Mouse (Mus musculus): ENCODE data around the gene Mmp14. TPM values are rescaled to one million over a fixed set of nuclear protein-coding genes. Genes with fewer than 3 reads are reported as not detected.

Gene Mmp14
- polyA plus RNA-seq, 1 experiment from 2014 or later, result 97.8 TPM

GRCm38 (mm10) chr14:54416830-54417229 lies 14.6 kb upstream of the Mmp14 start:
- no peak overlapping the region for H3K9ac ChIP-seq (ENCODE audit: low read length)
- WGBS, result 77% methylated on average over 4 of the region's 4 CpGs
- peaks cover 18% of the 10 kb centered on the region for H3K4me1 ChIP-seq (ENCODE audit: control insufficient read depth, insufficient read depth, low read length)
- DNase-seq (ENCODE audit: low spot score) (no peak), ATAC-seq (ENCODE audit: insufficient number of reproducible peaks, low FRiP score, low TSS enrichment, low read depth) (no peak)
- H3K27ac ChIP-seq (replicated peaks; ENCODE audit: low read depth, low read length), result no peak overlapping the region
- no peak overlapping the region for H3K4me3 ChIP-seq (ENCODE audit: low read depth, low read length)
- no peaks in the 10 kb centered on the region; the same call in 1 of the 2 replicates for H3K36me3 ChIP-seq (ENCODE audit: control insufficient read depth, insufficient read depth, low read length)
- H3K9me3 ChIP-seq (ENCODE audit: control insufficient read depth, low read length), result no peaks in the 10 kb centered on the region
- no peak overlapping the region for H3K4me2 ChIP-seq (ENCODE audit: low read depth, severe bottlenecking)
- H3K27me3 ChIP-seq (ENCODE audit: control insufficient read depth, insufficient read depth, low read length), result 0 out of 2 replicates have a peak, but pooled peaks cover 2% of the 10 kb centered on the region

- DNase-seq (ENCODE audit: low spot score) (peak; percentile 56), ATAC-seq (ENCODE audit: insufficient number of reproducible peaks, low FRiP score, low TSS enrichment, low read depth) (no peak)
- Histone ChIP-seq H3K36me3 (ENCODE audit: control insufficient read depth, insufficient read depth, low read length) (no peaks in the 10 kb centered on the region; the same call in 1 of the 2 replicates), H3K27me3 (ENCODE audit: control insufficient read depth, insufficient read depth, low read length) (0 out of 2 replicates have a peak, but pooled peaks cover 2% of the 10 kb centered on the region), H3K9ac (ENCODE audit: low read length) (no peak within 1 kb of the TSS), H3K27ac (replicated peaks; ENCODE audit: low read depth, low read length) (no peak within 1 kb of the TSS), H3K4me1 (ENCODE audit: control insufficient read depth, insufficient read depth, low read length) (peaks cover 18% of the 10 kb centered on the region), H3K4me2 (ENCODE audit: low read depth, severe bottlenecking) (peak within 1 kb of the TSS; percentile 20; the same call in 1 of the 2 replicates), H3K4me3 (ENCODE audit: low read depth, low read length) (no peak within 1 kb of the TSS), H3K9me3 (ENCODE audit: control insufficient read depth, low read length) (no peaks in the 10 kb centered on the region)
- 8% methylated on average over 19 of the region's 19 CpGs for WGBS
Observed at GRCm38 (mm10) chr14:54417623-54418081, 13.8 kb upstream of the Mmp14 start, which contains the start of gene Slc7a7. Gene Slc7a7 (minus strand): TSS chr14:54417780.

GRCm38 (mm10) chr14:54421014-54421413 lies 10.4 kb upstream of the Mmp14 start:
- no peaks in the 10 kb centered on the region; the same call in 1 of the 2 replicates for H3K36me3 ChIP-seq (ENCODE audit: control insufficient read depth, insufficient read depth, low read length)
- peak; percentile 75; the same call in 1 of the 2 replicates for ATAC-seq (ENCODE audit: insufficient number of reproducible peaks, low FRiP score, low TSS enrichment, low read depth)
- no peaks in the 10 kb centered on the region for H3K4me1 ChIP-seq (ENCODE audit: control insufficient read depth, insufficient read depth, low read length)
- no peak overlapping the region for H3K27ac ChIP-seq (replicated peaks; ENCODE audit: low read depth, low read length)
- no peaks in the 10 kb centered on the region for H3K9me3 ChIP-seq (ENCODE audit: control insufficient read depth, low read length)
- no peak overlapping the region for H3K4me2 ChIP-seq (ENCODE audit: low read depth, severe bottlenecking)
- peak; percentile 58 for DNase-seq (ENCODE audit: low spot score)
- WGBS, result 35% methylated on average over 2 of the region's 2 CpGs
- H3K4me3 ChIP-seq (ENCODE audit: low read depth, low read length), result no peak overlapping the region
- 0 out of 2 replicates have a peak, but pooled peaks cover 2% of the 10 kb centered on the region for H3K27me3 ChIP-seq (ENCODE audit: control insufficient read depth, insufficient read depth, low read length)
- H3K9ac ChIP-seq (ENCODE audit: low read length), result no peak overlapping the region

- DNase-seq (ENCODE audit: low spot score) (no peak), ATAC-seq (ENCODE audit: insufficient number of reproducible peaks, low FRiP score, low TSS enrichment, low read depth) (no peak)
- H3K36me3 ChIP-seq (ENCODE audit: control insufficient read depth, insufficient read depth, low read length), result no peaks in the 10 kb centered on the region; the same call in 1 of the 2 replicates
- H3K27ac ChIP-seq (replicated peaks; ENCODE audit: low read depth, low read length), result no peak overlapping the region
- no peak overlapping the region for H3K9ac ChIP-seq (ENCODE audit: low read length)
- H3K4me2 ChIP-seq (ENCODE audit: low read depth, severe bottlenecking), result no peak overlapping the region
- no peaks in the 10 kb centered on the region for H3K4me1 ChIP-seq (ENCODE audit: control insufficient read depth, insufficient read depth, low read length)
- no peaks in the 10 kb centered on the region for H3K27me3 ChIP-seq (ENCODE audit: control insufficient read depth, insufficient read depth, low read length)
- no peaks in the 10 kb centered on the region for H3K9me3 ChIP-seq (ENCODE audit: control insufficient read depth, low read length)
- no peak overlapping the region for H3K4me3 ChIP-seq (ENCODE audit: low read depth, low read length)
- 64% methylated on average over 5 of the region's 5 CpGs for WGBS
Observed at GRCm38 (mm10) chr14:54423406-54423805, 8.0 kb upstream of the Mmp14 start.

GRCm38 (mm10) chr14:54424634-54425033 lies 6.8 kb upstream of the Mmp14 start:
- no peak overlapping the region for H3K27ac ChIP-seq (replicated peaks; ENCODE audit: low read depth, low read length)
- 91% methylated on average over 1 of the region's 1 CpGs for WGBS
- no peak overlapping the region for H3K4me2 ChIP-seq (ENCODE audit: low read depth, severe bottlenecking)
- no peaks in the 10 kb centered on the region for H3K9me3 ChIP-seq (ENCODE audit: control insufficient read depth, low read length)
- no peak for ATAC-seq (ENCODE audit: insufficient number of reproducible peaks, low FRiP score, low TSS enrichment, low read depth)
- no peaks in the 10 kb centered on the region; the same call in 1 of the 2 replicates for H3K36me3 ChIP-seq (ENCODE audit: control insufficient read depth, insufficient read depth, low read length)
- H3K4me3 ChIP-seq (ENCODE audit: low read depth, low read length), result no peak overlapping the region
- no peaks in the 10 kb centered on the region for H3K4me1 ChIP-seq (ENCODE audit: control insufficient read depth, insufficient read depth, low read length)
- no peak for DNase-seq (ENCODE audit: low spot score)
- H3K27me3 ChIP-seq (ENCODE audit: control insufficient read depth, insufficient read depth, low read length), result no peaks in the 10 kb centered on the region
- H3K9ac ChIP-seq (ENCODE audit: low read length), result no peak overlapping the region

GRCm38 (mm10) chr14:54425540-54425939 lies 5.9 kb upstream of the Mmp14 start:
- 91% methylated on average over 1 of the region's 1 CpGs for WGBS
- Histone ChIP-seq H3K9ac (ENCODE audit: low read length) (no peak overlapping the region), H3K9me3 (ENCODE audit: control insufficient read depth, low read length) (no peaks in the 10 kb centered on the region), H3K36me3 (ENCODE audit: control insufficient read depth, insufficient read depth, low read length) (no peaks in the 10 kb centered on the region; the same call in 1 of the 2 replicates), H3K4me3 (ENCODE audit: low read depth, low read length) (no peak overlapping the region), H3K4me2 (ENCODE audit: low read depth, severe bottlenecking) (no peak overlapping the region), H3K4me1 (ENCODE audit: control insufficient read depth, insufficient read depth, low read length) (0 out of 2 replicates have a peak, but pooled peaks cover 2% of the 10 kb centered on the region), H3K27ac (replicated peaks; ENCODE audit: low read depth, low read length) (no peak overlapping the region), H3K27me3 (ENCODE audit: control insufficient read depth, insufficient read depth, low read length) (no peaks in the 10 kb centered on the region)
- ATAC-seq (ENCODE audit: insufficient number of reproducible peaks, low FRiP score, low TSS enrichment, low read depth), result no peak
- no peak for DNase-seq (ENCODE audit: low spot score)

GRCm38 (mm10) chr14:54426003-54426688 lies 5.3 kb upstream of the Mmp14 start:
- Histone ChIP-seq H3K27me3 (ENCODE audit: control insufficient read depth, insufficient read depth, low read length) (no peaks in the 10 kb centered on the region), H3K27ac (replicated peaks; ENCODE audit: low read depth, low read length) (peak overlapping the region; percentile 38; the same call in 1 of the 2 replicates), H3K4me3 (ENCODE audit: low read depth, low read length) (peak overlapping the region; percentile 95), H3K4me2 (ENCODE audit: low read depth, severe bottlenecking) (peak overlapping the region; percentile 64), H3K4me1 (ENCODE audit: control insufficient read depth, insufficient read depth, low read length) (0 out of 2 replicates have a peak, but pooled peaks cover 6% of the 10 kb centered on the region), H3K36me3 (ENCODE audit: control insufficient read depth, insufficient read depth, low read length) (no peaks in the 10 kb centered on the region; the same call in 1 of the 2 replicates), H3K9ac (ENCODE audit: low read length) (peak overlapping the region; percentile 80), H3K9me3 (ENCODE audit: control insufficient read depth, low read length) (no peaks in the 10 kb centered on the region)
- ATAC-seq (ENCODE audit: insufficient number of reproducible peaks, low FRiP score, low TSS enrichment, low read depth), result no peak
- DNase-seq (ENCODE audit: low spot score), result no peak
- WGBS, result 34% methylated on average over 14 of the region's 14 CpGs

GRCm38 (mm10) chr14:54426689-54427398 lies 4.6 kb upstream of the Mmp14 start, which contains the start of gene Mrpl52:
Gene Mrpl52 (plus strand): TSS chr14:54426909.
- no peaks in the 10 kb centered on the region for H3K27me3 ChIP-seq (ENCODE audit: control insufficient read depth, insufficient read depth, low read length)
- peak within 1 kb of the TSS; percentile 64 for H3K4me2 ChIP-seq (ENCODE audit: low read depth, severe bottlenecking)
- H3K27ac ChIP-seq (replicated peaks; ENCODE audit: low read depth, low read length), result peak within 1 kb of the TSS; percentile 38
- H3K36me3 ChIP-seq (ENCODE audit: control insufficient read depth, insufficient read depth, low read length), result no peaks in the 10 kb centered on the region; the same call in 1 of the 2 replicates
- peak within 1 kb of the TSS; percentile 95 for H3K4me3 ChIP-seq (ENCODE audit: low read depth, low read length)
- peak; percentile 77 for ATAC-seq (ENCODE audit: insufficient number of reproducible peaks, low FRiP score, low TSS enrichment, low read depth)
- peak; percentile 94 for DNase-seq (ENCODE audit: low spot score)
- no peaks in the 10 kb centered on the region for H3K9me3 ChIP-seq (ENCODE audit: control insufficient read depth, low read length)
- under 1% methylated on average over 48 of the region's 48 CpGs for WGBS
- peak within 1 kb of the TSS; percentile 80 for H3K9ac ChIP-seq (ENCODE audit: low read length)
- H3K4me1 ChIP-seq (ENCODE audit: control insufficient read depth, insufficient read depth, low read length), result 0 out of 2 replicates have a peak, but pooled peaks cover 6% of the 10 kb centered on the region

Data from limb, embryonic 11.5 days (tissue).